Mouse (Mus musculus) liver, embryonic 15.5 days (tissue): ENCODE measurements around the gene Myom3. TPM values are rescaled to one million over a fixed set of nuclear protein-coding genes. Genes with fewer than 3 reads are reported as not detected.

ENCODE experiments used
- ATAC-seq: fragments of 200-750 bp; cut with Nextera tagmentation; 2 replicates; pipeline ENCODE4 v1.8.0; 2017; ENCODE audit warnings: moderate number of reproducible peaks, mild to moderate bottlenecking, moderate library complexity; ENCODE audit not compliant: insufficient read depth
- H3K27ac ChIP-seq: fragments of 300-500 bp; sonication (generic); replicated peaks from 2 replicates; pipeline ENCODE4 v1.5.1; 2015; ENCODE audit warnings: mild to moderate bottlenecking, inconsistent platforms
- H3K27me3 ChIP-seq: fragments of 300-500 bp; sonication (generic); 2 replicates; pipeline ENCODE4 v1.6.1; 2015; ENCODE audit warnings: mild to moderate bottlenecking, inconsistent platforms
- H3K36me3 ChIP-seq: fragments of 300-500 bp; sonication (generic); replicated peaks from 2 replicates; pipeline ENCODE4 v1.6.1; 2015; ENCODE audit warnings: moderate library complexity, mild to moderate bottlenecking, inconsistent platforms
- H3K4me1 ChIP-seq: fragments of 300-500 bp; sonication (generic); replicated peaks from 2 replicates; pipeline ENCODE4 v1.6.1; 2015; ENCODE audit warnings: inconsistent platforms
- H3K4me2 ChIP-seq: fragments of 300-500 bp; sonication (generic); 2 replicates; pipeline ENCODE4 v1.6.1; 2015; ENCODE audit warnings: moderate library complexity, mild to moderate bottlenecking, inconsistent platforms
- H3K4me3 ChIP-seq: fragments of 300-500 bp; sonication (generic); replicated peaks from 2 replicates; pipeline ENCODE4 v1.5.1; 2015; ENCODE audit warnings: mild to moderate bottlenecking, inconsistent platforms
- H3K9ac ChIP-seq: fragments of 300-500 bp; sonication (generic); 2 replicates; pipeline ENCODE4 v1.6.1; 2015; ENCODE audit warnings: moderate library complexity, mild to moderate bottlenecking, inconsistent platforms
- H3K9me3 ChIP-seq: fragments of 300-500 bp; sonication (generic); replicated peaks from 2 replicates; pipeline ENCODE4 v1.6.1; 2016; ENCODE audit warnings: inconsistent platforms
- WGBS: fragments of 180-500 bp; shearing (Covaris S2); methylation state at CpG from one replicate; pipeline ENCODE4 v1.1.7; 2015; ENCODE audit warnings: mixed read lengths; ENCODE audit not compliant: insufficient replicate concordance; 5-methylcytosine and 5-hydroxymethylcytosine counted together
- polyA plus RNA-seq: library from polyadenylated mRNA; unstranded; fragments of >200 nt; fragmentation: Nextera tagmentation; extraction: Ambion mirVana; gene quantifications from 2 replicates; pipeline ENCODE4 v1.2.1, GENCODE M21; 2015

Gene Myom3
- polyA plus RNA-seq, 1 experiment from 2014 or later = 0.63 TPM

- peak within 1 kb of the TSS; percentile 80 for H3K4me3 ChIP-seq
- WGBS = under 1% methylated on average over 67 of the region's 67 CpGs
- no peaks in the 10 kb centered on the region for H3K9me3 ChIP-seq
- H3K27ac ChIP-seq = peak within 1 kb of the TSS; percentile 98
- H3K4me2 ChIP-seq = peak within 1 kb of the TSS; percentile 96
- H3K27me3 ChIP-seq = no peaks in the 10 kb centered on the region
- H3K36me3 ChIP-seq = peaks cover 24% of the 10 kb centered on the region
- peak within 1 kb of the TSS; percentile 85 for H3K9ac ChIP-seq
- H3K4me1 ChIP-seq = peaks cover 73% of the 10 kb centered on the region
- ATAC-seq = peak; percentile 86
These were observed 96.2 kb downstream of the Myom3 start, which contains the start of gene Srsf10 for GRCm38 (mm10) chr4:135855536-135856222. Srsf10 (plus strand) TSS chr4:135855747.

GRCm38 (mm10) chr4:135856223-135857091, 96.9 kb downstream of the Myom3 start:
- Histone ChIP-seq H3K27me3 (no peaks in the 10 kb centered on the region), H3K4me3 (peak overlapping the region; percentile 80), H3K27ac (peak overlapping the region; percentile 98), H3K9me3 (no peaks in the 10 kb centered on the region), H3K4me2 (peak overlapping the region; percentile 96), H3K9ac (peak overlapping the region; percentile 85), H3K36me3 (peaks cover 30% of the 10 kb centered on the region), H3K4me1 (peaks cover 69% of the 10 kb centered on the region)
- under 1% methylated on average over 81 of the region's 91 CpGs for WGBS
- peak; percentile 73 for ATAC-seq

- peak overlapping the region; percentile 96 for H3K4me2 ChIP-seq
- peaks cover 58% of the 10 kb centered on the region for H3K4me1 ChIP-seq
- H3K4me3 ChIP-seq = peak overlapping the region; percentile 80
- no peak for ATAC-seq
- WGBS = 13% methylated on average over 7 of the region's 7 CpGs
- peak overlapping the region; percentile 85 for H3K9ac ChIP-seq
- H3K27me3 ChIP-seq = no peaks in the 10 kb centered on the region
- H3K36me3 ChIP-seq = peaks cover 42% of the 10 kb centered on the region
- peak overlapping the region; percentile 4; the same call in 1 of the 2 replicates for H3K27ac ChIP-seq
- H3K9me3 ChIP-seq = no peaks in the 10 kb centered on the region
These were observed 98.2 kb downstream of the Myom3 start for GRCm38 (mm10) chr4:135857597-135858186.

Other genes starting within 250 kb of the Myom3 start
- gene Grhl3, start 186.1 kb upstream of the Myom3 start, polyA plus RNA-seq = 0.41 and 0.46 TPM in 2 replicates
- gene Ifnlr1, start 73.4 kb upstream of the Myom3 start, polyA plus RNA-seq = 0.18 and 0.30 TPM in 2 replicates
- 0.55 and 0.56 TPM in 2 replicates for gene Il22ra1, start 31.5 kb upstream of the Myom3 start, polyA plus RNA-seq
- gene Srsf10, start 96.0 kb downstream of the Myom3 start, polyA plus RNA-seq = 87.2 and 90.0 TPM in 2 replicates
- gene Pnrc2, start 114.1 kb downstream of the Myom3 start, polyA plus RNA-seq = 77.1 and 78.3 TPM in 2 replicates
- gene Cnr2, start 135.7 kb downstream of the Myom3 start, polyA plus RNA-seq = 2.8 and 3.0 TPM in 2 replicates
- gene Fuca1, start 161.0 kb downstream of the Myom3 start, polyA plus RNA-seq = 24.0 and 29.4 TPM in 2 replicates
- gene Hmgcl, start 186.7 kb downstream of the Myom3 start, polyA plus RNA-seq = 91.4 and 96.5 TPM in 2 replicates
- 38.6 and 46.9 TPM in 2 replicates for gene Gale, start 204.0 kb downstream of the Myom3 start, polyA plus RNA-seq
- gene Lypla2, start 212.9 kb downstream of the Myom3 start, polyA plus RNA-seq = 40.4 and 49.5 TPM in 2 replicates
- 73.9 and 81.7 TPM in 2 replicates for gene Pithd1, start 227.5 kb downstream of the Myom3 start, polyA plus RNA-seq